Mouse (Mus musculus) stomach, embryonic 16.5 days (tissue): ENCODE measurements around the gene Car2. TPM values are rescaled to one million over a fixed set of nuclear protein-coding genes. Genes with fewer than 3 reads are reported as not detected.
A peak's percentile ranks its signal among the peaks of the same experiment; 100 is the strongest.

ENCODE experiments used
- ATAC-seq: fragments of 200-750 bp; cut with Nextera tagmentation; 2 replicates; pipeline ENCODE4 v1.8.0; 2017; ENCODE audit warnings: moderate number of reproducible peaks, moderate TSS enrichment; ENCODE audit not compliant: insufficient read depth, low FRiP score
- H3K27ac ChIP-seq: fragments of 300-500 bp; sonication (generic); 2 replicates; pipeline ENCODE4 v1.5.1; 2014; ENCODE audit warnings: low read length
- H3K27me3 ChIP-seq: fragments of 300-500 bp; sonication (generic); 2 replicates; pipeline ENCODE4 v1.6.1; 2014; ENCODE audit warnings: low read length, control low read depth, mixed read lengths; ENCODE audit not compliant: control insufficient read depth, insufficient read depth
- H3K36me3 ChIP-seq: fragments of 300-500 bp; sonication (generic); 2 replicates; pipeline ENCODE4 v1.6.1; 2014; ENCODE audit warnings: low read length; ENCODE audit not compliant: control insufficient read depth, insufficient read depth
- H3K4me1 ChIP-seq: fragments of 300-500 bp; sonication (generic); 2 replicates; pipeline ENCODE4 v1.6.1; 2014; ENCODE audit warnings: low read length, control low read depth, mixed read lengths; ENCODE audit not compliant: control insufficient read depth, insufficient read depth
- H3K4me2 ChIP-seq: fragments of 300-500 bp; sonication (generic); 2 replicates; pipeline ENCODE4 v1.6.1; 2014; ENCODE audit warnings: low read depth, low read length, mixed read lengths
- H3K4me3 ChIP-seq: fragments of 300-500 bp; sonication (generic); replicated peaks from 2 replicates; pipeline ENCODE4 v1.5.1; 2014; ENCODE audit warnings: mild to moderate bottlenecking, low read length
- H3K9ac ChIP-seq: fragments of 300-500 bp; sonication (generic); 2 replicates; pipeline ENCODE4 v1.6.1; 2014; ENCODE audit warnings: low read length
- H3K9me3 ChIP-seq: fragments of 300-500 bp; sonication (generic); replicated peaks from 2 replicates; pipeline ENCODE4 v1.6.1; 2016; ENCODE audit warnings: low read length, control low read depth; ENCODE audit not compliant: control insufficient read depth
- WGBS: fragments of 180-500 bp; shearing (Covaris S2); extraction: QIAGEN DNeasy Blood & Tissue Kit; methylation state at CpG from one replicate; pipeline ENCODE4 v1.1.7; 2014; 5-methylcytosine and 5-hydroxymethylcytosine counted together
- polyA plus RNA-seq: library from polyadenylated mRNA; unstranded; fragments of >200 nt; fragmentation: Nextera tagmentation; extraction: Ambion mirVana; gene quantifications from 2 replicates; pipeline ENCODE4 v1.2.1, GENCODE M21; 2015

Car2 gene
- 285 and 313 TPM in 2 replicates for polyA plus RNA-seq

DNA sequence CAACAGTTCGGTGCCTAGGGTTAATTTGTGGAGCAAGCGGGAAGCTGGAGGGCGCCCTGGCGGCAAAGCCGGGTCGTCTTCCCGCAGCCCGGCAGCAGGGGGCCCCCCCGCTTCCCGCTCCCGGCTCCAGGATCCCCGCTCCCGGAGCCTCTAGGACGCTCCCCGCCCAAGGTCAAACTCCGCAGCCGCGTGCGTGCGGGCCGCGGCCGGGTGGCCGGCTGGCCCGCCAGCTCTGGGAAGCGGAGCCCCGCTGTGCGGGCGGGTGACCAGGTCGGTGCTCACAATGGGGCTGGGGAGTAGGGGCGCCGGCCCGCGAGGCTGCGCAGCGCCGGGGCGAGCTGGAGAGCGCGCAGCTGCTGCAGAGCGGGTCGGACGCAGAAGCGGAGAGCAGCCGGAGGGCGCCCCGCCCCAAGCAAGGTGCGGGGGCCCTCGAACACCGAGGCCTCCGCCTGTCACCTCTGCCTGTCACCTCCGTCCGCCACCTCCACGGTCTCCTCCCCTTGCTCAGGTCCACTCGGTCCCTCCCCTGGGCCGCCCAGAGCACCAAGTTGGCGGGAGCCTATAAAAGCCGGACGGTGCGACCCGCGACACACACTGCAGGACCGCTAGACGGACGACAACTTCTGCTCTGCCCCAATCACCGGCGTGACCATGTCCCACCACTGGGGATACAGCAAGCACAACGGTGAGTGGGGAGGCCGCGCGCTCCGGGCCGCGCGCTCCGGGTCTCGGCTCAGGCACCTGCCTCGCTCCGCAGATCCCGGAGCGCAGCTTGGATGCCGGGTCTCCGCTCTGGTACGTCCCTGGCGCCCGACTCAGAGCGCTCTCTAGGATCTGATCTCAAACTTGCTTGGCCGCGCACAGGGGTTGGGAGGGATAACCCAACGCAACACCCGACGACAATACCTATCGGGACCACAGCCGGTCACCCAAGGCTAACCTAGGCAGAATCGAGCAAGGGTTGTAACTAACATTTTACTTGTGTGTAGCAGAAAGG, at the start of gene Car2:
TSS of gene Car2 (plus strand) at position 172 of the 997 bp plus-strand sequence.
- peak within 1 kb of the TSS; percentile 66 for H3K27ac ChIP-seq

DNA sequence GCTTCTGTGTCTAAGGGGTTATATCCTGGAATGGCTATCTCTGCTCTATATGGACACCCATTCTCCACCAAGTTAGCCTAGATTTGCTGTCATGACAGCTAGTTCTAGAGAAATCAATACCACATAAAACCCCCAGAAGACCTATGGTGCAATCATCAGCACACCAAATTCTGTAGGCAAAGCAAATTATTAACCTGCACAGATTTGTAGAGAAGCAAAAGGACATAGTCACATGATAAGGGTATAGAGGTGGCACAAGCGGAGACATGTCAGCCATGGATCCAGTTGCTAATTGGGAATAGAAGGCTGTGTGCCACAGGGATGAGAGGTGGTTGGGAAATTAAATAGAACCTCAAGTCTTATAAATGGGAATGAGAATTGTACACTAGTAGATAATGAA, 47.1 kb upstream of the Car2 start:
- Histone ChIP-seq H3K36me3 (no peaks in the 10 kb centered on the region), H3K27me3 (no peaks in the 10 kb centered on the region), H3K4me2 (no peak overlapping the region), H3K4me1 (no peaks in the 10 kb centered on the region), H3K9me3 (no peaks in the 10 kb centered on the region), H3K27ac (no peak overlapping the region), H3K9ac (no peak overlapping the region), H3K4me3 (no peak overlapping the region)
- WGBS, result 86% methylated on average over 1 of the region's 1 CpGs
- no peak for ATAC-seq

More for the DNA sequence above, at the start of gene Car2:
- Histone ChIP-seq H3K9ac (peak within 1 kb of the TSS; percentile 87), H3K27me3 (peaks cover 4% of the 10 kb centered on the region; the same call in 1 of the 2 replicates), H3K4me3 (peak within 1 kb of the TSS; percentile 68), H3K36me3 (no peaks in the 10 kb centered on the region), H3K9me3 (no peaks in the 10 kb centered on the region), H3K4me1 (0 out of 2 replicates have a peak, but pooled peaks cover 5% of the 10 kb centered on the region), H3K4me2 (peak within 1 kb of the TSS; percentile 86)
- under 1% methylated on average over 93 of the region's 95 CpGs for WGBS
- ATAC-seq, result peak; percentile 91

DNA sequence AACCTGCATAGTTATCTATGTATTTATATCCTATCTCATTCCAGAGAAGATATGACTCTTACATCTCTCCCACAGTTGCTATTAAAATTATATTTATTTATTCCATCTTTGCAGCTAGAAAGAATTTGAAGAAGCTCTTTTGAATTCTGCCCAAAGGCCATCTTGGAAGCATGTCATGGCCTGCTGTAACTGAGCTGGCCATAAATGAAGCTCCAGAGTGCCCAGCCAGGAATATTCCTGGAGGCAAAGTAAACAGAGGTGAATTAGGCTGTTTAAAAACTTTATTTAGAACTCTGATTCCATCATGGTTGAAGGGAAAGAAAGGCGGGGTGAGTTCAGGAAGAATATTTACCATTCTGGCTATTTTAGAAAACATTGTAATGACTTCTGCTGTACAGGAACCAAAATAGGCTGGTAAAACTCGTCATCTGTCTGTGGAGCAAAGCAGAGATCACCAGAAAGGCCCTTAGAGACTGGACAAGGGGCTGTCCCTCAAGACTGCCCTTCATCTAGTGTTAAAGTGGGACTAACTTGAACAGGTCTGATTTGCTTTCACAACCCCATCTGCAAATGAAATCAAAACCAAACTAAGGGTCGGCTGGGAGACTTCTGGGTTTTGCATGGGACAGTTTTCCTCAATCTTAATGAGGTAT, 46.5 kb upstream of the Car2 start:
- Histone ChIP-seq H3K4me2 (no peak overlapping the region), H3K9me3 (no peaks in the 10 kb centered on the region), H3K4me1 (no peaks in the 10 kb centered on the region), H3K36me3 (no peaks in the 10 kb centered on the region), H3K27me3 (no peaks in the 10 kb centered on the region), H3K4me3 (no peak overlapping the region), H3K27ac (no peak overlapping the region), H3K9ac (no peak overlapping the region)
- 69% methylated on average over 3 of the region's 3 CpGs for WGBS
- no peak for ATAC-seq

DNA sequence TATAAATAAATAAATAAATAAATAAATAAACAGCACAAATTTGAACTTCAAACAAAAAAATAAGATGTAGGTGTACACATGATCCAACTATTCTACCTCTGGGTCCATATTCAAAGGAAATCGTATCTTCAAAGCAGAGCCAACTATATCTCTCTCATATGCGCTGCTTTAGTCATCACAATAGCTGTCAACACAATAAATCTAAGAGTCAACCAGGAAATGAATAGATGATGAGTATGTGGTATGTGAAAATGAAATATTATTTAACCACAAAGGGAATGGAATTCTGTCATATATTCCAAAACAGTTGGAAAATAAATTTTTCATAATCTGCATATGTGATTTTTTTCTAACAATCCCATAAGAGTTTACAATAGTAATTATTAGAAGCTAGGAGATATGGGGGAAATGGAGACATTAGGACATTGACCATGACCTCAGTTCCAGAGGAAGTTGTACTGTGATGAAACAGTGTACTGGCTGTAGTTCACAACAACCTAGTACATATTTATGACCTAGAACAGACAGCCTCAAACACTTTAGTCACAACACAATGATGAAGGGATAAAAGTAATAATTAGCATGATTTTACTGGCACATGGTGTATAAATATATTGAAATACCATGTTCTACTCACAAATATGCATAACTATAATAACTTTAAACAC, 37.4 kb upstream of the Car2 start:
- 87% methylated on average over 2 of the region's 2 CpGs for WGBS
- no peak overlapping the region for H3K4me2 ChIP-seq
- no peaks in the 10 kb centered on the region for H3K4me1 ChIP-seq
- ATAC-seq, result no peak
- no peaks in the 10 kb centered on the region for H3K27me3 ChIP-seq
- H3K9ac ChIP-seq, result no peak overlapping the region
- no peaks in the 10 kb centered on the region for H3K36me3 ChIP-seq
- H3K27ac ChIP-seq, result no peak overlapping the region
- H3K4me3 ChIP-seq, result no peak overlapping the region
- H3K9me3 ChIP-seq, result no peaks in the 10 kb centered on the region

DNA sequence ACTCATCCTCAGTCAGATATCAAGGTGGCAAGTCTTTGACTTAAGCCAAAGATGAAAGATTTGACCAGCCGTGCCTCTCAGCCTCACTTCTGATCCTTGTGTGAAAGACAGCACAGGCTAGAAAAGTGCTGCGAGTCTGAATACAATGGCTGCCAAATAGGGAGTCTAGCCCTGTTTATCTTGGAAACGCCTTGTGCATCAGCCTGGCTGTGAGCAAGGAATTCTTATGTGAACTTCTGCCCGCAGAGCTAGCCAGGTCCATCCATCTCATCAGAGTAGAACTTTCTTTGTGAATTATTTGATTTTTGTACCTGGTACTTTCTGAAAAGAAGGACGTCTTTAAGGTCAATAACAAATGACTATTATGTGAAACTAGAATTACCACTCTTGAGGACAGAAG, 32.1 kb upstream of the Car2 start:
- Histone ChIP-seq H3K4me1 (no peaks in the 10 kb centered on the region), H3K4me2 (no peak overlapping the region), H3K4me3 (no peak overlapping the region), H3K27ac (no peak overlapping the region), H3K9me3 (no peaks in the 10 kb centered on the region), H3K9ac (no peak overlapping the region), H3K36me3 (no peaks in the 10 kb centered on the region), H3K27me3 (no peaks in the 10 kb centered on the region)
- WGBS, result 41% methylated on average over 5 of the region's 5 CpGs
- ATAC-seq, result no peak

DNA sequence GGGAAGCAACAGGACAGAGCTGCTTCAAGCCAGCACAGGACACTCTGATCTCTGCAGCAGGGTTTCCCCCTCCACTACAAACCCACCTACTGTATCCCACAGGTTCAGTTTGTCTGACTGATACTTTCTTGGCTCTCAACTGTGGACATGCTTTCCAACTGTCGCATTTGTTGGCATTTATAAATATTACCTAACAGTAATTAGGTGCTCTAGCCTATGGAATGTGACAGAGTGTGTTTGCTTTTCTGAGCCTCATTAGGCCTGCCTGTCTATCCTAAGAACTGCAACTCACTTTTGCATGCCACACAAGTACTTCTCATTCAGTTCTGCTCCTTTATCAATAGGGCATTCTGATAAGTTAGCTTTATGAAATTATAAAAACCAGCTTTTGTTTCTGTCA, 31.6 kb upstream of the Car2 start:
- 15% methylated on average over 1 of the region's 1 CpGs for WGBS
- no peak overlapping the region for H3K27ac ChIP-seq
- no peak overlapping the region for H3K4me2 ChIP-seq
- no peaks in the 10 kb centered on the region for H3K36me3 ChIP-seq
- no peak overlapping the region for H3K9ac ChIP-seq
- no peak for ATAC-seq
- H3K27me3 ChIP-seq, result no peaks in the 10 kb centered on the region
- no peak overlapping the region for H3K4me3 ChIP-seq
- H3K4me1 ChIP-seq, result no peaks in the 10 kb centered on the region
- H3K9me3 ChIP-seq, result no peaks in the 10 kb centered on the region

DNA sequence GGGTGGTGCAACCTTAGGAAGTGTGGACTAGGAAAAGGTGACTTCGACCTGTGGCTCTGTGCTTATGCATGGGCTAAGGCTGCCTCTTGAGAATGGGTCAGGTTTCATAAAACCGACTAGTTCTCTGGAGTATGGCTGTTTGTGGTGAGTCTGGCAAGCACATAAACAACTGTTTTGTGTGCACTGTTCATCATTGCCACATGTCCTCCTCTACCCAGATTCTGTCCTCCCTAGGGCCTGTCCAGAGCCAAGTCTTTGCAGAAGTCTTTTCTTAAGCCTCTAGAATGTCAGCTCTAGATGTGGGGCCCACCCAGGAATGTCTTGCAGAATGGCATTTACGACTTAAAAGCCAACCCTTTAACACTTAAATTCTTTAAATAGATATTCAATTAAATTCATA, 28.2 kb upstream of the Car2 start:
- Histone ChIP-seq H3K36me3 (no peaks in the 10 kb centered on the region), H3K4me2 (no peak overlapping the region), H3K4me1 (peaks cover 6% of the 10 kb centered on the region), H3K4me3 (no peak overlapping the region), H3K9me3 (no peaks in the 10 kb centered on the region), H3K9ac (no peak overlapping the region), H3K27me3 (no peaks in the 10 kb centered on the region), H3K27ac (no peak overlapping the region)
- 80% methylated on average over 3 of the region's 3 CpGs for WGBS
- no peak for ATAC-seq

DNA sequence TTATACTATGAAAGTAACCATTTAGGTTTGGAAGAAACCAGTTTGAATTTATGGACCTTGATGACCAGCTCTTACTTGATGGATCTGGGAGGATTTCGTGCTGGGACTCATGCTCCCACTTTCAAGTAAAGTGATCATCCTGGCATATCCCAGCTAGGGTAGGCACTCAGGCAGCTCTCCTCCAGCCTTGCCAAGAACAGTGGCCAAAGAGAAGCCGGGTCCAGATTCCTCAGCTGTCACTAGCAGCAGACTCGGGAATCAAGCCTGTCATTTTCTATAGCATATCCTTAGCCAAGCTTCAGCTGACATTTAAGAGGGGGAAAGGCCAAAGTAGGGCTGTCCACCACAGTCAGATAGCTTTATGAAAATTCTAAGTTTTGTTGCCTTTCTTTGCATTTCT, 25.8 kb upstream of the Car2 start:
- WGBS, result 69% methylated on average over 3 of the region's 3 CpGs
- no peak overlapping the region for H3K9ac ChIP-seq
- no peaks in the 10 kb centered on the region for H3K36me3 ChIP-seq
- no peak overlapping the region for H3K27ac ChIP-seq
- ATAC-seq, result no peak
- no peak overlapping the region for H3K4me3 ChIP-seq
- no peak overlapping the region for H3K4me2 ChIP-seq
- H3K27me3 ChIP-seq, result no peaks in the 10 kb centered on the region
- H3K9me3 ChIP-seq, result no peaks in the 10 kb centered on the region
- H3K4me1 ChIP-seq, result peaks cover 11% of the 10 kb centered on the region

DNA sequence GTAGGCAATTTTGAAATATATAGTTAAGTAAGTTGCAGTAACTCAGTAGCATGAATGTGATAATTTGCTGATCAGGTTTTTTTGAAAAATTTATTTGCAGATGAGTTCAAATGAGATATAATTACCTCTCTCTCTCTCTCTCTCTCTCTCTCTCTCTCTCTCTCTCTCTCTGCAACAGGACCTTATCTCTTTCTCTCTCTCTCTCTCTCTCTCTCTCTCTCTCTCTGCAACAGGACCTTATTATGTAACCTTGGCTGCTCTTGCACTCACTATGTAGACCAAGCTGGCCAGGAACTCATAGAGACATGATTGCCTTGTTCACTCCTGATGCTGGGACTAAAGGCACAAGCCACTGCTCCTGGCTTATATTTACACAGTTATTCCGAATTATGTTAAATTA, 24.9 kb upstream of the Car2 start:
- Histone ChIP-seq H3K27ac (no peak overlapping the region), H3K4me3 (no peak overlapping the region), H3K9ac (no peak overlapping the region), H3K9me3 (no peaks in the 10 kb centered on the region), H3K4me2 (no peak overlapping the region), H3K36me3 (no peaks in the 10 kb centered on the region), H3K27me3 (no peaks in the 10 kb centered on the region), H3K4me1 (peaks cover 11% of the 10 kb centered on the region)
- no peak for ATAC-seq
- WGBS, result 78% methylated on average over 1 of the region's 1 CpGs
